Mouse (Mus musculus) layer of hippocampus, adult 9-11 months (tissue): ENCODE results near the gene Luzp1.

Source experiments
- DNase-seq: peaks from one replicate; pipeline ENCODE4 v3.0.0; 2022

The Luzp1 gene

GRCm38 (mm10) chr4:136462839-136463178 lies 6.8 kb upstream of the Luzp1 start:
- DNase-seq: peak; percentile 32

GRCm38 (mm10) chr4:136463436-136463835 lies 6.1 kb upstream of the Luzp1 start:
- no peak for DNase-seq

GRCm38 (mm10) chr4:136466226-136466625 lies 3.3 kb upstream of the Luzp1 start:
- no peak for DNase-seq

GRCm38 (mm10) chr4:136468553-136469327 lies 821 bp upstream of the Luzp1 start:
- peak; percentile 93 for DNase-seq

GRCm38 (mm10) chr4:136469941-136470346 lies 383 bp downstream of the Luzp1 start:
- no peak for DNase-seq

- no peak for DNase-seq
Observed at GRCm38 (mm10) chr4:136470347-136471071, 948 bp downstream of the Luzp1 start.

- DNase-seq: no peak
Observed at GRCm38 (mm10) chr4:136476692-136477091, 7.1 kb downstream of the Luzp1 start.

GRCm38 (mm10) chr4:136486549-136486948 lies 17.0 kb downstream of the Luzp1 start:
- DNase-seq: no peak

GRCm38 (mm10) chr4:136495993-136496392 lies 26.4 kb downstream of the Luzp1 start:
- DNase-seq: no peak

GRCm38 (mm10) chr4:136505426-136506215 lies 36.1 kb downstream of the Luzp1 start:
- no peak for DNase-seq

- DNase-seq: no peak
Observed at GRCm38 (mm10) chr4:136509857-136510256, 40.3 kb downstream of the Luzp1 start.

GRCm38 (mm10) chr4:136511708-136512107 lies 42.1 kb downstream of the Luzp1 start:
- DNase-seq: no peak

- DNase-seq: no peak
Observed at GRCm38 (mm10) chr4:136512905-136513304, 43.3 kb downstream of the Luzp1 start.

- DNase-seq: peak; percentile 21
Observed at GRCm38 (mm10) chr4:136518141-136518540, 48.6 kb downstream of the Luzp1 start.

GRCm38 (mm10) chr4:136518576-136518975 lies 49.0 kb downstream of the Luzp1 start:
- no peak for DNase-seq

- no peak for DNase-seq
Observed at GRCm38 (mm10) chr4:136519866-136520265, 50.3 kb downstream of the Luzp1 start.

- DNase-seq: no peak
Observed at GRCm38 (mm10) chr4:136521898-136522297, 52.3 kb downstream of the Luzp1 start.

- DNase-seq: no peak
Observed at GRCm38 (mm10) chr4:136524309-136524708, 54.7 kb downstream of the Luzp1 start.

- DNase-seq: peak; percentile 35
Observed at GRCm38 (mm10) chr4:136526412-136526811, 56.9 kb downstream of the Luzp1 start.

- peak; percentile 29 for DNase-seq
Observed at GRCm38 (mm10) chr4:136545151-136545550, 75.6 kb downstream of the Luzp1 start.

- no peak for DNase-seq
Observed at GRCm38 (mm10) chr4:136546279-136547045, 76.9 kb downstream of the Luzp1 start.

GRCm38 (mm10) chr4:136547721-136548120 lies 78.2 kb downstream of the Luzp1 start:
- peak; percentile 63 for DNase-seq

GRCm38 (mm10) chr4:136548381-136548801 lies 78.8 kb downstream of the Luzp1 start:
- no peak for DNase-seq
